Mouse (Mus musculus): ENCODE data around the gene Rnf26.

DNA sequence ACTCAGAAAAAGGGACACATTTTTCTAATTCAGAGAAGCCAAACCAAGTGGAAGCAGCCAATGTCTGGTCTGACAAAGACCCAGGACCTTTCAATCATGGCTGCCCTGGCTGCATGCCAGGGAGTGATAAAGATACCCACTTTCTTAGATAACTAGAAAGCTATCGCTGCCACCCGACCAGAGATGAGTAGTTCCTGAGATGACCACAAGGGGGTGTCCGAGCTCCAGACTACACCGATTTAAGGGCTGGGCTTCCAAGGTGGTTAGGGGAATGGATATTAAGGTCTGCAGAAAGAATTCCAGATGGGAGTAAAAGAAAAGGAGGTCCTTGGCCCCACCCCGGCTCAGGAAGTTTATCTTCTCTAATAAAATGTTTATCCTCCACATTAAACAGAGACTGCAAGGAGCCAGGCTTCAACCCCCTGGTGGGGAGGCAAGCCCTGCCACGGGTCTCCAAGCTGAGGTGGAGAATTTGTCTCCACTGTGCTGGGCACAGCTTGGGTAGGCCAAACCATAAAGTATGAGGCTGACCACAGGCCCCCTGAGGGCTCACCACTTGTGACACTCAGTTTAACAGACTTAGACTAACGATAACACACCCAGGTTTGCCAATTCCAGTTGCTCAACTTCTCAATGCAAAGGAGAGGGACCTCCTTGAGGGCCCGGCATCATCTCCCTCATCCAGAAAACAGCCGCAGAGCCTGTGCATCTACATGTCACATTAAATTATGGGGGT, 3.8 kb downstream of the Rnf26 start:
- TF ChIP-seq CTCF (IDR thresholded peaks at IDR 0.05) (peak; percentile 95), EP300 (IDR thresholded peaks at IDR 0.05; ENCODE audit: insufficient read depth, low read depth, low read length) (no peak)
